Mouse (Mus musculus) leukemia stem cell, adult 10-12 weeks (primary cell): ENCODE results near the gene Steap4. TPM values are rescaled to one million over a fixed set of nuclear protein-coding genes. Genes with fewer than 3 reads are reported as not detected.

Experiments used
- polyA plus RNA-seq: library from polyadenylated mRNA; stranded (reverse); fragments of >175 nt; gene quantifications from 2 replicates; pipeline ENCODE4 v1.2.3, GENCODE M21; 2012; ENCODE audit warnings: low replicate concordance

Steap4 gene
- polyA plus RNA-seq = 0.06 and 0.14 TPM in 2 replicates

GRCm38 (mm10) chr5:7960176-7960575, at the start of gene Steap4:
Gene Steap4, plus strand, starts transcription at chr5:7960457.

Other genes with a start within 250 kb of the Steap4 start
- 128 and 210 TPM in 2 replicates for gene Sri, start 85.6 kb downstream of the Steap4 start, polyA plus RNA-seq